Mouse (Mus musculus) thymus, adult 2 months (tissue): ENCODE measurements around the gene Armc7. TPM values are rescaled to one million over a fixed set of nuclear protein-coding genes. Genes with fewer than 3 reads are reported as not detected.
"Not testable (repeated sequence)": the region's sequence is repeated elsewhere in the genome, so short reads cannot be mapped to it uniquely, and the experiment has no call there.

Source experiments
- DNase-seq: peaks from one replicate; pipeline ENCODE4 v3.0.0; 2021
- H3K27ac ChIP-seq: fragments of 200-500 bp; 2 replicates; pipeline ENCODE4 v1.5.1; 2012; ENCODE audit warnings: low read length, control low read depth; ENCODE audit not compliant: control insufficient read depth, insufficient read depth
- H3K27me3 ChIP-seq: fragments of 200-500 bp; 2 replicates; pipeline ENCODE4 v1.6.1; 2012; ENCODE audit warnings: mild to moderate bottlenecking, low read length, moderate library complexity, mixed read lengths; ENCODE audit not compliant: control insufficient read depth, insufficient read depth
- H3K36me3 ChIP-seq: fragments of 200-500 bp; 2 replicates; pipeline ENCODE4 v1.6.1; 2012; ENCODE audit warnings: mild to moderate bottlenecking, low read length, moderate library complexity; ENCODE audit not compliant: control insufficient read depth, insufficient read depth
- H3K4me1 ChIP-seq: fragments of 200-500 bp; replicated peaks from 2 replicates; pipeline ENCODE4 v1.6.1; 2012; ENCODE audit warnings: low read length; ENCODE audit not compliant: control insufficient read depth, insufficient read depth
- H3K4me3 ChIP-seq: fragments of 200-500 bp; 2 replicates; pipeline ENCODE4 v1.5.1; 2012; ENCODE audit warnings: mild to moderate bottlenecking, low read length, control low read depth, moderate library complexity; ENCODE audit not compliant: control insufficient read depth, insufficient read depth
- CTCF ChIP-seq: fragments of 200-500 bp; IDR thresholded peaks from 2 replicates; pipeline ENCODE4 v1.5.1; 2012; ENCODE audit warnings: mild to moderate bottlenecking, control low read depth, low read length, moderate library complexity, borderline replicate concordance; ENCODE audit not compliant: control insufficient read depth, poor library complexity, insufficient read depth; ENCODE audit errors: extremely low read depth
- POLR2A ChIP-seq: fragments of 200-500 bp; IDR thresholded peaks from 2 replicates; pipeline ENCODE4 v1.6.1; 2012; ENCODE audit warnings: mild to moderate bottlenecking, low read length, control low read depth, moderate library complexity; ENCODE audit not compliant: control insufficient read depth, poor library complexity, insufficient read depth; ENCODE audit errors: extremely low read depth
- WGBS: fragments of 180-500 bp; shearing (Covaris S2); methylation state at CpG from one replicate; pipeline ENCODE4 v1.1.7; 2018; 5-methylcytosine and 5-hydroxymethylcytosine counted together
- polyA plus RNA-seq: library from polyadenylated mRNA; depleted of rRNA; stranded (reverse); fragments of >200 nt; gene quantifications from 2 replicates; pipeline ENCODE4 v1.2.3, GENCODE M21; 2012

Armc7 gene
- polyA plus RNA-seq, 1 experiment = 91.3 TPM

GRCm38 (mm10) chr11:115485155-115485554, 9.7 kb downstream of the Armc7 start:
- Histone ChIP-seq H3K4me3 (no peak overlapping the region), H3K4me1 (peaks cover 14% of the 10 kb centered on the region), H3K27ac (no peak overlapping the region), H3K27me3 (no peaks in the 10 kb centered on the region), H3K36me3 (peaks cover 28% of the 10 kb centered on the region)
- no peak for TF ChIP-seq POLR2A
- DNase-seq = no peak
- 96% methylated on average over 12 of the region's 12 CpGs for WGBS

- Histone ChIP-seq H3K27me3 (no peaks in the 10 kb centered on the region), H3K4me3 (no peak overlapping the region), H3K4me1 (peaks cover 14% of the 10 kb centered on the region), H3K27ac (no peak overlapping the region), H3K36me3 (peaks cover 28% of the 10 kb centered on the region)
- 94% methylated on average over 19 of the region's 19 CpGs for WGBS
- no peak for TF ChIP-seq POLR2A
- TF ChIP-seq CTCF = no peak
- no peak for DNase-seq
Observed at GRCm38 (mm10) chr11:115488551-115489104, 13.2 kb downstream of the Armc7 start.

- WGBS = 53% methylated on average over 25 of the region's 25 CpGs
- Histone ChIP-seq H3K36me3 (peaks cover 16% of the 10 kb centered on the region), H3K4me1 (peaks cover 14% of the 10 kb centered on the region), H3K4me3 (peak overlapping the region; percentile 79), H3K27me3 (no peaks in the 10 kb centered on the region), H3K27ac (no peak overlapping the region)
- TF ChIP-seq POLR2A = no peak
- no peak for TF ChIP-seq CTCF
- DNase-seq = no peak
Observed at GRCm38 (mm10) chr11:115490441-115491355, 15.2 kb downstream of the Armc7 start.

- DNase-seq = peak; percentile 85
- H3K36me3 ChIP-seq = peaks cover 16% of the 10 kb centered on the region
- peak; percentile 82 for TF ChIP-seq POLR2A
- TF ChIP-seq CTCF = no peak; the same call in 1 of the 2 replicates
- peaks cover 14% of the 10 kb centered on the region for H3K4me1 ChIP-seq
- peak within 1 kb of the TSS; percentile 79 for H3K4me3 ChIP-seq
- no peaks in the 10 kb centered on the region for H3K27me3 ChIP-seq
- H3K27ac ChIP-seq = peak within 1 kb of the TSS; percentile 45; the same call in 1 of the 2 replicates
- under 1% methylated on average over 43 of the region's 43 CpGs for WGBS
Observed at GRCm38 (mm10) chr11:115491356-115492083, 16.1 kb downstream of the Armc7 start, which contains the start of gene Nt5c. TSS of gene Nt5c (minus strand) at chr11:115491862.

GRCm38 (mm10) chr11:115492387-115492786, 16.9 kb downstream of the Armc7 start:
- WGBS = 40% methylated on average over 6 of the region's 6 CpGs
- DNase-seq = no peak
- Histone ChIP-seq H3K4me1 (peaks cover 14% of the 10 kb centered on the region), H3K27ac (no peak overlapping the region), H3K36me3 (peaks cover 23% of the 10 kb centered on the region), H3K27me3 (no peaks in the 10 kb centered on the region), H3K4me3 (no peak overlapping the region)
- TF ChIP-seq POLR2A (no peak), CTCF (no peak)

- not testable (repeated sequence) for H3K27me3 ChIP-seq, DNase-seq, H3K4me3 ChIP-seq, H3K4me1 ChIP-seq, H3K27ac ChIP-seq
- H3K36me3 ChIP-seq = peaks cover 48% of the 10 kb centered on the region
- WGBS = 93% methylated on average over 9 of the region's 9 CpGs
Observed at GRCm38 (mm10) chr11:115496559-115496958, 21.1 kb downstream of the Armc7 start.
